Mouse (Mus musculus): ENCODE measurements around the gene Lin37. TPM values are rescaled to one million over a fixed set of nuclear protein-coding genes. Genes with fewer than 3 reads are reported as not detected.

Gene Lin37
- polyA plus RNA-seq, 1 experiment from 2014 or later: 37.9 TPM

DNA sequence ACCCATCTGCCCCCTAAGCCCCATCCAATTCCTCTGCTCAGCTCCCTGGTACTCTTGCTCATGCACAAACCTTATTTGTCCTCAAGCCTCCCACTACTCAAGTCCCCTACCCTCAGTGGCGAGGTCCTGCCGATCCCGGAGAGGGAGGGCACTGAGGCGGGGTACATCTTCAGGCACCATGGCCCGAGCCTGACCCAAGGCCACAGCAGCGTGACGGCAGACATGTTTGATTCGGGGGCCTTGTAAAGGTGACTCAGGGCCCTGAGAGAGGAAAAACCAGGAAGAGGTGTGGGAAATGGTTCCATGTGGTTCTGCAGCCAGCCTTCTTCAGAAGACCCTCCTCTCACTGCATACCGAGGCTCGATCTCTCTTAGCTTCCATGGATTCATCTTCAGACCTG lies 24.7 kb upstream of the Lin37 start:
- Histone ChIP-seq H3K27me3 (no peaks in the 10 kb centered on the region), H3K4me3 (no peak overlapping the region), H3K4me1 (peaks cover 16% of the 10 kb centered on the region), H3K27ac (no peak overlapping the region), H3K36me3 (peaks cover 72% of the 10 kb centered on the region), H3K4me2 (no peak overlapping the region), H3K9ac (no peak overlapping the region), H3K9me3 (no peaks in the 10 kb centered on the region)
- 91% methylated on average over 10 of the region's 10 CpGs for WGBS
- ATAC-seq (ENCODE audit: insufficient number of reproducible peaks, low FRiP score, low TSS enrichment, low read depth): no peak

DNA sequence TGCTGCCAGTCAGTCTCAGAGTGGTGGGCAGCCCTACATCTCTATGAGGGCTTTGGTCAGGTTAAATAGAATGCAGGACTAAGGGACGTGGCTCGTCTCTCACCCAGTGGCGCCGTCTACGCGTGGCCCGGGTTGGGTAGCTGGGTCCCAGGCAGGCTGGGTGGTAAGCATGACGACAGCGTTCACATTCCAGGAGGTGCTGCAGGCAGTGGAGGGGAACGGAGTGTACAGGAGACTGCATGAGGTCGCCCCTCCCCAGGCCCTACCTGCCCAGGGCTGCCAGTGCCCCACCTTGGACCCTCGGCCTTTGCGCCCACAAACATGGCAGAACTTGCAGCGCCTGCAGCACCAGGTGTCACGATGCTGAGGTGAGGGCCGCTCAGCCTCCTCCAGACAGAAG lies 21.9 kb upstream of the Lin37 start:
- Histone ChIP-seq H3K4me3 (no peak overlapping the region), H3K36me3 (peaks cover 99% of the 10 kb centered on the region), H3K9ac (no peak overlapping the region), H3K27ac (no peak overlapping the region), H3K27me3 (no peaks in the 10 kb centered on the region), H3K4me1 (peaks cover 4% of the 10 kb centered on the region), H3K9me3 (no peaks in the 10 kb centered on the region), H3K4me2 (no peak overlapping the region)
- ATAC-seq (ENCODE audit: insufficient number of reproducible peaks, low FRiP score, low TSS enrichment, low read depth): no peak
- WGBS: 92% methylated on average over 16 of the region's 16 CpGs

DNA sequence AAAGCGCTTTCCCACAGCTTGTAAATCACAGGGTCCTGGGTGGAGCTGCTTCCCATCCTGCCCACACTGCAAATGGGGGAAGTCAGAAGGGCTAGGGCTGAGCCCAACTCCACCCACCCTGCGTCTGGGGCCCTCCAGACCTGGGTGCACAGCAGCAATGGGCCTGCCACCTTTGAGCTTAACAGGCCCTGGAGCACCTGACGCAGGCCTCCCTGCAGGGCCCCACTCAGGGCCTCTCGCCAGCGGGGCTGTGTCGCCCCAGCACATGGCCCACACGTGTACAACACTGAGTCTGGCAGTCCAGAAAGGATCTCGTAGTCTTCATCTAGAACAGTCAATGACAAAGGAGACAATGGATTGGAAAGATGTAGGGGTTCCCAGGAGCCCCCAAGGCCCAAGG lies 20.3 kb upstream of the Lin37 start:
- peaks cover 100% of the 10 kb centered on the region for H3K36me3 ChIP-seq
- WGBS: 89% methylated on average over 8 of the region's 8 CpGs
- H3K4me1 ChIP-seq: no peaks in the 10 kb centered on the region
- H3K4me2 ChIP-seq: no peak overlapping the region
- H3K27me3 ChIP-seq: no peaks in the 10 kb centered on the region
- H3K9me3 ChIP-seq: no peaks in the 10 kb centered on the region
- no peak for ATAC-seq (ENCODE audit: insufficient number of reproducible peaks, low FRiP score, low TSS enrichment, low read depth)
- no peak overlapping the region for H3K4me3 ChIP-seq
- H3K9ac ChIP-seq: no peak overlapping the region
- H3K27ac ChIP-seq: no peak overlapping the region

DNA sequence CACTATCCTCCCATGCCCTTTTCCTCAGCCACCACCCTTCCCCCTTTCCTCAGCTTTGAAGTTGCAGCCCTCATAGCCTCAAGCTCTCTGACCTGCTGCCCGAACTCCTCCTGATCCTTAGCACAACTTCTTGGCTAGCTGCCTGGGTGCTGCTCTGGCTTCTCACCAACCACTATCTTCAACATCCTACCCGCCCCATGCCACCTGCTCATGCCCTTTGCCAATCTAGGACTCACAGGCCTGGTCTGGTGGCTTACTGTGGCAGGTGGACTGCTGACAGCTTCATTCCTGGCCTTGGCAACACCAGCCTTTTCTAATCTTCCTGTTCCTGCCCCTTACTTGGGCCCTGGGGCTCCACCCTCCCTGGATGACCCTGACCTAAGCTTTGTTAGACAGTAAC lies 13.3 kb upstream of the Lin37 start:
- Histone ChIP-seq H3K4me3 (no peak overlapping the region), H3K9me3 (no peaks in the 10 kb centered on the region), H3K27me3 (no peaks in the 10 kb centered on the region), H3K9ac (no peak overlapping the region), H3K36me3 (peaks cover 98% of the 10 kb centered on the region), H3K4me2 (no peak overlapping the region), H3K4me1 (no peaks in the 10 kb centered on the region), H3K27ac (no peak overlapping the region)
- 69% methylated on average over 2 of the region's 2 CpGs for WGBS
- ATAC-seq (ENCODE audit: insufficient number of reproducible peaks, low FRiP score, low TSS enrichment, low read depth): no peak

DNA sequence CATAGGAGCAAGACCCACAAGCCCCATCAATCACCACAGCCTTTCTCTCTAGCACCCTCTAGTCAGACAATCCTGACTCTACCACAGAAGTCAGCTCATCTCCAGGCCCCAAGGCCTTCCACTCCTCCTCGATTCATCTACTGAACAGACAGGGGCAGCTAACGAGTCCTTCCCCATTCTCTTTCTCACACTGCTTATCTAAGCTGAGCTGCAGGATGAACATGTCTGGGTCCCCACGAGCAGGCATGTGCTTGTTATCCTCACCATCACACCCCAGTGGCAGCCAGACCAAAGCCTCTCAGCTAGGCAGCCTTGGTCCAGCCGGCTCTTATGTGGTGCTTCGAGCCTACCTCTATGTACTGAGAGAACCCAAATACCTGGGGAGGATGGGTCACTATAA lies 12.8 kb upstream of the Lin37 start:
- no peak for ATAC-seq (ENCODE audit: insufficient number of reproducible peaks, low FRiP score, low TSS enrichment, low read depth)
- no peaks in the 10 kb centered on the region for H3K27me3 ChIP-seq
- WGBS: 86% methylated on average over 5 of the region's 5 CpGs

DNA sequence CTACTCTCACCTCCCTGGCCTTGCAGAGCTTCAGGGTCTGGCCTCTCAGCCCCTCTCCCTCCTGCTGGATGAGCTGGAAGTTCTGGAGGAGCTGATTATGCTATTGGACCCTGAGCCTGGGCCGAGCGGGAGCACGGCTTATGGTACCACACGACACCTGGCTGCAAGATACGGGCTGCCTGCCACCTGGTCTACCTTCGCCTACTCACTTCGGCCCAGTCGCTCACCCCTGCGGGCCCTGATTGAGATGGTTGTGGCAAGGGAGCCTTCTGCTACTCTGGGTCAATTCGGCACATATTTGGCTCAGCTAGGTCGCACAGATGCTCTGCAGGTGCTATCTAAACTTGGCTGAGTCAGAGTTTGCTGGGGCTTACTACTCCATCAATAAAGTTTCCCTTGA lies 7.9 kb upstream of the Lin37 start:
- 88% methylated on average over 11 of the region's 11 CpGs for WGBS
- no peak overlapping the region for H3K4me2 ChIP-seq
- H3K9ac ChIP-seq: no peak overlapping the region
- peaks cover 74% of the 10 kb centered on the region for H3K36me3 ChIP-seq
- no peak for ATAC-seq (ENCODE audit: insufficient number of reproducible peaks, low FRiP score, low TSS enrichment, low read depth)
- no peak overlapping the region for H3K27ac ChIP-seq
- no peak overlapping the region for H3K4me3 ChIP-seq
- H3K4me1 ChIP-seq: peaks cover 7% of the 10 kb centered on the region
- no peaks in the 10 kb centered on the region for H3K9me3 ChIP-seq
- no peaks in the 10 kb centered on the region for H3K27me3 ChIP-seq

More for the DNA sequence above, 12.8 kb upstream of the Lin37 start:
- H3K36me3 ChIP-seq: peaks cover 95% of the 10 kb centered on the region
- H3K27ac ChIP-seq: no peak overlapping the region
- no peaks in the 10 kb centered on the region for H3K9me3 ChIP-seq
- no peak overlapping the region for H3K9ac ChIP-seq
- H3K4me3 ChIP-seq: no peak overlapping the region
- H3K4me1 ChIP-seq: no peaks in the 10 kb centered on the region
- no peak overlapping the region for H3K4me2 ChIP-seq

DNA sequence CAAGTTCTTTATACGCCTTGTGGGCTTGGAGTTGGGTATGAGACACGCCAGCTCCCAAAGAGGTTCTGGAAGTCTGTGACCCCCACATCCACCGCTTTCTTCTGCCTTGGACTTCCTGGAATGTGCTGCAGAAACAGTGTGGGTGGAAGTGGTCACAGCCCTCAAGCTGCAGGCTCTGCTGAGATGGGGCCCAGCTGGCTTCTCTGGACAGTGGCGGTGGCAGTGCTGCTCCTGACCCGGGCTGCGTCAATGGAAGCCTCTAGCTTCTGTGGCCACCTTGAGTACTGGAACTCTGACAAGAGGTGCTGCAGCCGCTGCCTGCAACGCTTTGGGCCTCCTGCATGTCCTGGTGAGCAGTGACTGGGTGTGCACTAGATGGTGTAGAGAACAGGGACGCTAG lies 6.4 kb upstream of the Lin37 start:
- Histone ChIP-seq H3K4me3 (no peak overlapping the region), H3K27me3 (no peaks in the 10 kb centered on the region), H3K9me3 (no peaks in the 10 kb centered on the region), H3K27ac (no peak overlapping the region), H3K4me1 (peaks cover 7% of the 10 kb centered on the region), H3K36me3 (peaks cover 61% of the 10 kb centered on the region), H3K9ac (no peak overlapping the region), H3K4me2 (no peak overlapping the region)
- no peak for ATAC-seq (ENCODE audit: insufficient number of reproducible peaks, low FRiP score, low TSS enrichment, low read depth)
- WGBS: 87% methylated on average over 9 of the region's 9 CpGs

DNA sequence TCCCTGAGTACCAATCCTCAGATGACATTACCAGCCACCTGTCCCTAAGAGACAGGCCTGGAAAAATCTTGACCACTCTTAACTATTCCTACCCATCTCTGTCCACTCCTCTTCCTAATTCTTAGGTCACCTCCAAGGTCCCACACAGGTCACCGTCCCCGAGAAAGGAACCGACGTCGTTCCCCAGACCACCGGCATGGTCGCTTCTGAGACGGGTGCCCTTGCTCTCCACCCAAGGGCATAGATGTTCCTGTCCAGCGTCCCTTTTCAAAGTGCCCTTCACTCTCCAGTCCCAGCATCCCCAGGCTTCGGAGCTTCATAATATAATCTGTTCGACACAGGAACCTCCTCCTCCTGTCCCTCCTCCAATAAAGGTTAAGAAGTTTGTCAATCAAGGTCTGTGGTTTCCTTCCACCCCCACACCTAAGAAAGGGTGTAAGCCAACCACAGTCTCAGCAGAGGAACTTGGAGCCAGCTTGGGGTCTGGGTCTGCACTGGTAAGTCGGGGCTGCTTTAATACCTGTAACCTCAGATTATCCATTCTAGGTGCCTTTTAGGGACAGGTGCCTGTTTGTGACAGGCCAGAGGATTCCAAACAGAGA lies 5.4 kb upstream of the Lin37 start, which contains the start of gene Igflr1:
TSS of gene Igflr1 (plus strand) at position 458 of the 602 bp plus-strand sequence.
- 92% methylated on average over 12 of the region's 12 CpGs for WGBS
- peaks cover 7% of the 10 kb centered on the region for H3K4me1 ChIP-seq
- no peak within 1 kb of the TSS for H3K9ac ChIP-seq
- peak within 1 kb of the TSS; percentile 68; the same call in 1 of the 2 replicates for H3K4me3 ChIP-seq
- H3K36me3 ChIP-seq: peaks cover 51% of the 10 kb centered on the region
- no peaks in the 10 kb centered on the region for H3K9me3 ChIP-seq
- no peak within 1 kb of the TSS for H3K27ac ChIP-seq
- no peak within 1 kb of the TSS for H3K4me2 ChIP-seq
- H3K27me3 ChIP-seq: no peaks in the 10 kb centered on the region
- no peak for ATAC-seq (ENCODE audit: insufficient number of reproducible peaks, low FRiP score, low TSS enrichment, low read depth)

DNA sequence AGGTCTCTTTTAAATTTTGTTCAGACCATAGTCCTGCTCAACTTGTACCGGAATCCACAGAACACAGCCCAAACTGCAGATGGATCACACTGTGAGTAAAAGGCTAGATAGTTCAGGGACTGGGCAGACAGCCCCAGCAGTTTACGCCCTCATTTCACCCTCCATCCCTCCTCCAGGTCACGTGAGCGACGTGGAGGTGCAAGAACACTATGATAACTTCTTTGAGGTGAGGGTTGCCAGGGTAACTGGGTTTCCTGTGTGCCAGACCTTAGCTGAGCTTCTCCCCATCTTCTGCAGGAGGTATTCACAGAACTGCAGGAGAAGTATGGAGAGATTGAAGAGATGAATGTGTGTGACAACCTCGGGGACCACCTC lies 4.3 kb upstream of the Lin37 start:
- Histone ChIP-seq H3K4me2 (peak overlapping the region; percentile 61), H3K9ac (peak overlapping the region; percentile 71; the same call in 1 of the 2 replicates), H3K4me1 (peaks cover 10% of the 10 kb centered on the region), H3K4me3 (peak overlapping the region; percentile 68), H3K27ac (peak overlapping the region; percentile 97), H3K36me3 (peaks cover 40% of the 10 kb centered on the region), H3K9me3 (no peaks in the 10 kb centered on the region), H3K27me3 (no peaks in the 10 kb centered on the region)
- no peak for ATAC-seq (ENCODE audit: insufficient number of reproducible peaks, low FRiP score, low TSS enrichment, low read depth)
- 18% methylated on average over 6 of the region's 6 CpGs for WGBS

DNA sequence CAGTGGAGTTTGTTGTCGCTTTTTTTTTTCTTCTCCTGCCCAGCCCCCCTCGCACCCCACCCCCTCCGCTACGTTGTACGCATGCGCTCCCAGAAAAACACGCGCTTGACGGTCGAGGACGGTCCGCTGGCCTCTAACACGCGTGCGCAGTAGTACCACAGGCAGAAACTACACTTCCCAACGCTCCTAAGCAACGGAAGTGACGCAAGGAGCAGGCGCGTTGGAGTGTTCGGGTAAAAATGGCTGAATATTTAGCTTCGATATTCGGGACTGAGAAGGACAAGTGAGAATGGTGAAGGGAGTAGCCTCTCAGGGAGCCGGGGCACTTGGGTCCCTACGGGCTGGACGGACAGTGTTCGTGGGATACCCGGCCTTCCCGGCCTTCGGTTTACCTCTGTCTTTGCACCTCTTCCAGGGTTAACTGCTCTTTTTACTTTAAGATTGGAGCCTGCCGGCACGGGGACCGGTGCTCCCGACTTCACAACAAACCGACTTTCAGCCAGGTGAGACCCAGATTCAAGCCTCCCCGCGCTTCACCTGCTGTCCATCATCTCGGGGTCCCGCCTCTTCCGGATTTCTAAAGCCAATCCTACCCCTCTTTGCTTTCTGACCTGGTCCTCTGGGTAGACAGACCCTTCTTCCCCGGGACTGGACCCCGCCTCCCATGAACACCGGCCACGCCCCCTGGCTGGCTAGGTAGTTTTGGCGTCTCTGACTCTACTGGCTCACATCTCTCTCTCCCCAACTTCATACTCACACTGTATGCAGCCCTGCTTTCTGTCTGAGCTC lies 3.7 kb upstream of the Lin37 start, which contains the start of the genes U2af1l4, Gm49396 and Psenen:
TSS of gene U2af1l4 (plus strand) at position 185 of the 789 bp plus-strand sequence.
TSS of gene Gm49396 (plus strand) at position 228 of the 789 bp plus-strand sequence.
TSS of gene Psenen (minus strand) at position 511 of the 789 bp plus-strand sequence.
- peak; percentile 89 for ATAC-seq (ENCODE audit: insufficient number of reproducible peaks, low FRiP score, low TSS enrichment, low read depth)
- Histone ChIP-seq H3K27ac (peak within 1 kb of the TSS; percentile 97), H3K4me1 (peaks cover 15% of the 10 kb centered on the region), H3K4me2 (peak within 1 kb of the TSS; percentile 62), H3K36me3 (peaks cover 34% of the 10 kb centered on the region), H3K9me3 (no peaks in the 10 kb centered on the region), H3K9ac (peak within 1 kb of the TSS; percentile 71), H3K27me3 (no peaks in the 10 kb centered on the region), H3K4me3 (peak within 1 kb of the TSS; percentile 68)
- under 1% methylated on average over 44 of the region's 45 CpGs for WGBS

DNA sequence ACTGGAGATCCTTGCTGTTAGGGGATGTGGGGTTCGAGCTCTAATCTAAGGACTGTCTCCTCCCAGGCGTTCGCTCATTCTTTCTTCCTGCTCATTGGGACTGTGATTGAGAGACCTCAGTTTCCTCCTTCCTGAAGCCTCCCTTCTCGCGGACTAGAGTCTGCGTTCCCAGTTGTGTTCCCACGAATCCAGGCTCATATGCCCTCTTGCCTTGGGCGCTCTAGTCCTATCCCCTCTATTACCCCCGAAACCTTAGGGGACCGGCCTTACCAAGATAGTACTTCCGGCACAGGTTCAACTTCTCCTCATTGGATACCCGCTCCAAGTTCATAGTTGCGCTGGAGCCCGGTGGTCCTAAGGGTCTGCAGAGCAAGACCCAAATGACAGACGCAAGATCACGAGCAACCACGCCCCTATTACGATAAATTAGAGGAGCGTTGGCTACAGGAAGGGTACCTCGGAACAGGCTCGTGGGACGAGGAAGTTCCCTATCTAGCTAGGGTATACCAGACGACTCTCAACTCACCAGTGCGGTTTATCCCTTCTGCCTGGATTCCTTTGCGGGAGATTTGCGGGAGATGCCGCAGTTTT lies 3.0 kb upstream of the Lin37 start:
- WGBS: 1% methylated on average over 27 of the region's 27 CpGs
- Histone ChIP-seq H3K4me3 (peak overlapping the region; percentile 68), H3K4me2 (peak overlapping the region; percentile 62), H3K27me3 (no peaks in the 10 kb centered on the region), H3K9ac (peak overlapping the region; percentile 54), H3K9me3 (no peaks in the 10 kb centered on the region), H3K36me3 (peaks cover 30% of the 10 kb centered on the region), H3K27ac (peak overlapping the region; percentile 86), H3K4me1 (peaks cover 22% of the 10 kb centered on the region)
- ATAC-seq (ENCODE audit: insufficient number of reproducible peaks, low FRiP score, low TSS enrichment, low read depth): no peak

DNA sequence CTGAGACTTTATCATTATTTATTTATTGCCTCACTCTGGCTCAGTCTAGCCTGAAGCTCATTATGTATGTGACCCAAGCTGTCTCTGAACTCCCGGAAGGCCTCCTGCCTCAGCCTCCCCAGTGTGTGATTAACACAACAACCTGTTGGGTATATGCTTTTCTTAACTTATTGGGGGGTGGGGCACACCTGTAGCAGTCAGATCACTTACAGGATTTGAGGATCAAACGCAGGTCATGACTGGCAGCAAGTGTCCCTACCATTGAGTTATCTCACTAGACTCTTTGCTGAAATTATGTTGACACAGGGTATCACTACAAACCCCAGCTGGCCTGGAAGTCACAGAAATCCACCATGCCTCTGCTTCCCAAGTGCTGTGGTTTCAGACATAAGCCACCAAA lies 658 bp upstream of the Lin37 start:
- Histone ChIP-seq H3K27ac (no peak overlapping the region), H3K4me1 (peaks cover 23% of the 10 kb centered on the region), H3K36me3 (peaks cover 30% of the 10 kb centered on the region), H3K4me3 (peak overlapping the region; percentile 66; the same call in 1 of the 2 replicates), H3K4me2 (peak overlapping the region; percentile 91; the same call in 1 of the 2 replicates), H3K9me3 (no peaks in the 10 kb centered on the region), H3K9ac (no peak overlapping the region), H3K27me3 (no peaks in the 10 kb centered on the region)
- 65% methylated on average over 2 of the region's 2 CpGs for WGBS
- no peak for ATAC-seq (ENCODE audit: insufficient number of reproducible peaks, low FRiP score, low TSS enrichment, low read depth)

Data from limb, embryonic 15.5 days (tissue).